15 mouse cellular contexts compared by ENCODE assay signal in the genomic region with DNA sequence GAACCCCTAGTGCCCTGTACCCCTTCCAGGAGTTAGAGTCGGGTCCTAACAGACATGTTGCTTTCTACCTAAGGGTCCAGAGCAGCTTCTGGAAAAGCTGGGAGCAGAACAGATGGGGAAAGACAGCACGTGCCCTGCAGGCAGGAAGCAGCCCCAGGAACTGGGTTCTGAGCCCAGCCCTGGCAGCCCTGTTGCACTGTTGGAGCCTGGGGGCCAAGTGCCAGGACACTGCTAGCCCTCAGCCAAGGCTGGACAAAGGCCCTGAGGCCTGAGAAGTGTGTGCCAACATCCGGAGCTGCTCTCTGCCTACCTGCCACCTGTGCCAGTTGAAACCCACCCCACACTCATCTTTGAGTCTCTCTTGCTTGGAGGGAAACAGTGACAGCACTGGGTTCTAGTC. TPM values are rescaled to one million over a fixed set of nuclear protein-coding genes. Genes with fewer than 3 reads are reported as not detected.
DNase-seq lines count a peak whose midpoint lies in the region; ATAC-seq lines count a peak whose summit lies in the region.
"Had no signal": no experiment of that assay in that cellular context is flagged by ENCODE, and none has a peak within 500 bp of the region (broad histone marks: within the 10 kb centered on the region; RNA-seq: fewer than 3 reads in every experiment).

No protein-coding gene starts in this region.

- H3K9me3 ChIP-seq in limb, embryonic 10.5 days (replicated peaks): no peaks in the 10 kb centered on the region
- no peaks in the 10 kb centered on the region for H3K9me3 ChIP-seq in hindbrain, embryonic 13.5 days
- H3K9me3 ChIP-seq in hindbrain, embryonic 12.5 days (replicated peaks): no peaks in the 10 kb centered on the region
- H3K9me3 ChIP-seq: embryonic facial prominence, embryonic 12.5 days; forebrain, embryonic 12.5 days; liver, embryonic 13.5 days had no signal

- H3K27me3 ChIP-seq in limb, embryonic 10.5 days (ENCODE audit: low read depth, poor library complexity, severe bottlenecking): no peaks in the 10 kb centered on the region
- 0 out of 2 replicates have a peak, but pooled peaks cover 8% of the 10 kb centered on the region for H3K27me3 ChIP-seq in hindbrain, embryonic 13.5 days
- H3K27me3 ChIP-seq in hindbrain, embryonic 12.5 days: 0 out of 2 replicates have a peak, but pooled peaks cover 3% of the 10 kb centered on the region
- H3K27me3 ChIP-seq: embryonic facial prominence, embryonic 12.5 days had no signal

- peaks cover 36% of the 10 kb centered on the region for H3K4me1 ChIP-seq in limb, embryonic 10.5 days
- H3K4me1 ChIP-seq in hindbrain, embryonic 13.5 days (replicated peaks): peaks cover 25% of the 10 kb centered on the region
- H3K4me1 ChIP-seq in hindbrain, embryonic 12.5 days: peaks cover 18% of the 10 kb centered on the region

- 0 out of 2 replicates have a peak overlapping the region, but pooled peaks have one; percentile 19 for H3K27ac ChIP-seq in limb, embryonic 10.5 days
- no peak overlapping the region for H3K27ac ChIP-seq in hindbrain, embryonic 13.5 days
- no peak overlapping the region for H3K27ac ChIP-seq in hindbrain, embryonic 12.5 days
- H3K27ac ChIP-seq: forebrain, embryonic 12.5 days; liver, embryonic 13.5 days had no signal

- peak; percentile 83 for DNase-seq in heart, adult 11 months
- DNase-seq in heart, postnatal 10 days: no peak
- DNase-seq in adrenal gland, postnatal 14 days: peak; percentile 47
- peak; percentile 99 for DNase-seq in cerebellum, adult 9-11 months
- DNase-seq in limb, embryonic 10.5 days (ENCODE audit: low spot score): no peak
- DNase-seq in right cerebral cortex, postnatal 10 days (ENCODE audit: low spot score in 2 of 2): no peak
- DNase-seq: kidney, adult 11 months; liver, embryonic 13.5 days; right cerebral cortex, postnatal 14 days; thymus, postnatal 36 days had no signal

- peaks cover 10% of the 10 kb centered on the region for H3K36me3 ChIP-seq in limb, embryonic 10.5 days
- H3K36me3 ChIP-seq in hindbrain, embryonic 13.5 days: peaks cover 4% of the 10 kb centered on the region; the same call in 1 of the 2 replicates
- H3K36me3 ChIP-seq in hindbrain, embryonic 12.5 days: no peaks in the 10 kb centered on the region
- H3K36me3 ChIP-seq: forebrain, embryonic 12.5 days had no signal

- no peak for ATAC-seq in hindbrain, embryonic 13.5 days (ENCODE audit: low FRiP score)
- no peak for ATAC-seq in hindbrain, embryonic 12.5 days (ENCODE audit: low FRiP score)

- no peak overlapping the region for H3K9ac ChIP-seq in hindbrain, embryonic 13.5 days
- no peak overlapping the region for H3K9ac ChIP-seq in hindbrain, embryonic 12.5 days
- H3K9ac ChIP-seq: forebrain, embryonic 12.5 days had no signal

- H3K4me3 ChIP-seq in limb, embryonic 10.5 days: no peak overlapping the region
- no peak overlapping the region for H3K4me3 ChIP-seq in hindbrain, embryonic 13.5 days
- H3K4me3 ChIP-seq in hindbrain, embryonic 12.5 days: no peak overlapping the region
- H3K4me3 ChIP-seq: forebrain, embryonic 12.5 days; liver, embryonic 13.5 days had no signal

- no peak overlapping the region for H3K4me2 ChIP-seq in hindbrain, embryonic 13.5 days
- H3K4me2 ChIP-seq in hindbrain, embryonic 12.5 days (replicated peaks): no peak overlapping the region
- H3K4me2 ChIP-seq: forebrain, embryonic 12.5 days; midbrain, embryonic 11.5 days had no signal

- WGBS in limb, embryonic 10.5 days: 81% methylated on average over 3 of the region's 3 CpGs
- WGBS in hindbrain, embryonic 13.5 days: 74% methylated on average over 3 of the region's 3 CpGs
- WGBS in hindbrain, embryonic 12.5 days: 89% methylated on average over 3 of the region's 3 CpGs

- intact Hi-C loops in heart, postnatal 10 days (cut with DNase I): no loop called here

RNA-seq across cellular contexts. Expression of a gene that starts 2.7 kb away (rescaled TPM):
- total RNA-seq in heart, postnatal 10 days (2021): 1 to 10 TPM; 9.1 to 9.3 TPM
- 17.9 and 19.9 TPM in 2 replicates for total RNA-seq in adrenal gland, postnatal 14 days (2021)
- 52.1 and 53.3 TPM in 2 replicates for polyA plus RNA-seq in limb, embryonic 10.5 days (2016; fragmentation: Nextera tagmentation; extraction: Ambion mirVana)
- 20.9 and 23.6 TPM in 2 replicates for polyA plus RNA-seq in hindbrain, embryonic 13.5 days (2015; fragmentation: Nextera tagmentation; extraction: Ambion mirVana)
- polyA plus RNA-seq in hindbrain, embryonic 12.5 days (2016; fragmentation: Nextera tagmentation; extraction: Ambion mirVana): 30.3 and 37.4 TPM in 2 replicates

Comparison
In these comparisons a context has a peak if more than half of its experiments do, and no peak if none do; other contexts are left out.
1. DNase-seq: peak in heart, adult 11 months (single experiment), adrenal gland, postnatal 14 days (single experiment) and cerebellum, adult 9-11 months (single experiment); none in heart, postnatal 10 days (0 of 2), limb, embryonic 10.5 days (single experiment) and right cerebral cortex, postnatal 10 days (0 of 2).